Mouse (Mus musculus) midbrain, embryonic 13.5 days (tissue): ENCODE measurements at regions not wholly inside any gene's neighbourhood (a gene's known extent, or its start where the extent isn't known, plus 50 kb on each side); places are given as distances from the start of the nearest gene placed in this dataset.

Experiments
- ATAC-seq: fragments of 200-750 bp; cut with Nextera tagmentation; 2 replicates; pipeline ENCODE4 v1.8.0; 2017; ENCODE audit warnings: mild to moderate bottlenecking, moderate TSS enrichment, moderate library complexity
- H3K27ac ChIP-seq: fragments of 300-500 bp; sonication (generic); 2 replicates; pipeline ENCODE4 v1.5.1; 2015; ENCODE audit warnings: inconsistent platforms, mild to moderate bottlenecking, moderate library complexity
- H3K27me3 ChIP-seq: fragments of 300-500 bp; sonication (generic); 2 replicates; pipeline ENCODE4 v1.6.1; 2015; ENCODE audit warnings: mild to moderate bottlenecking, inconsistent platforms
- H3K36me3 ChIP-seq: fragments of 300-500 bp; sonication (generic); 2 replicates; pipeline ENCODE4 v1.6.1; 2015; ENCODE audit warnings: mild to moderate bottlenecking, inconsistent platforms
- H3K4me1 ChIP-seq: fragments of 300-500 bp; sonication (generic); replicated peaks from 2 replicates; pipeline ENCODE4 v1.6.1; 2015; ENCODE audit warnings: inconsistent platforms
- H3K4me2 ChIP-seq: fragments of 300-500 bp; sonication (generic); replicated peaks from 2 replicates; pipeline ENCODE4 v1.6.1; 2015; ENCODE audit warnings: moderate library complexity, mild to moderate bottlenecking, inconsistent platforms
- H3K4me3 ChIP-seq: fragments of 300-500 bp; sonication (generic); replicated peaks from 2 replicates; pipeline ENCODE4 v1.5.1; 2015; ENCODE audit warnings: mild to moderate bottlenecking, inconsistent platforms
- H3K9ac ChIP-seq: fragments of 300-500 bp; sonication (generic); replicated peaks from 2 replicates; pipeline ENCODE4 v1.6.1; 2015; ENCODE audit warnings: mild to moderate bottlenecking, inconsistent platforms
- H3K9me3 ChIP-seq: fragments of 300-500 bp; sonication (generic); 2 replicates; pipeline ENCODE4 v1.6.1; 2016; ENCODE audit warnings: mild to moderate bottlenecking, inconsistent platforms
- WGBS: fragments of 180-500 bp; shearing (Covaris S2); methylation state at CpG from one replicate; pipeline ENCODE4 v1.1.7; 2015; 5-methylcytosine and 5-hydroxymethylcytosine counted together

- 89% methylated on average over 10 of the region's 10 CpGs for WGBS
- H3K4me3 ChIP-seq = no peak overlapping the region
Observed at GRCm38 (mm10) chr7:70416185-70416941, 49.8 kb upstream of the Nr2f2 start.

More at GRCm38 (mm10) chr7:70416185-70416941, 49.8 kb upstream of the Nr2f2 start:
- H3K9me3 ChIP-seq = no peaks in the 10 kb centered on the region
- no peaks in the 10 kb centered on the region for H3K36me3 ChIP-seq
- ATAC-seq = no peak
- H3K27ac ChIP-seq = no peak overlapping the region
- no peaks in the 10 kb centered on the region for H3K4me1 ChIP-seq
- no peak overlapping the region for H3K9ac ChIP-seq
- H3K4me2 ChIP-seq = no peak overlapping the region
- H3K27me3 ChIP-seq = no peaks in the 10 kb centered on the region
